Mouse (Mus musculus): ENCODE measurements at regions not wholly inside any gene's neighbourhood (a gene's known extent, or its start where the extent isn't known, plus 50 kb on each side); places are given as distances from the start of the nearest gene placed in this dataset.
A peak's percentile ranks its signal among the peaks of the same experiment; 100 is the strongest.
"Not testable (repeated sequence)": the region's sequence is repeated elsewhere in the genome, so short reads cannot be mapped to it uniquely, and the experiment has no call there.

DNA sequence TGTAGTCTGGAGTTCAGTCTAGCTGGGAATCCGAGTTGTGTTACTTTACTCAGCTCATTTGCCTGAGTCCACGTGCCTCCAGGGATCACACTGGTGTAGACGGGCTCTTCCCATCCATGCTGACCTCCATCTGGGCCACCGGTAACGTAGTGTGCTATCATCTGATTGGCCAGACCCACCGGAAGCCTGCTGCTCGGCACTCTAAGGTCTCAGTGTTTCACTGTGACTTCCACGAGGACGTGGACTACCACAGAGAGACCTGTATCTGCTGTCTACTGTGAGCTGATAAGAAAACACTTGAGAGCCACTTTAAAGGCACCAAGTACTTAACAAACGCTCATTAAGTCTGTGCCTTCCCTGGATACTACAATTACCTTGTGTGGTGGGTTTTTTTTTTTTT is 262.8 kb upstream of the Nr5a2 start:
- no peak for DNase-seq (ENCODE audit: low spot score in 2 of 2)

DNA sequence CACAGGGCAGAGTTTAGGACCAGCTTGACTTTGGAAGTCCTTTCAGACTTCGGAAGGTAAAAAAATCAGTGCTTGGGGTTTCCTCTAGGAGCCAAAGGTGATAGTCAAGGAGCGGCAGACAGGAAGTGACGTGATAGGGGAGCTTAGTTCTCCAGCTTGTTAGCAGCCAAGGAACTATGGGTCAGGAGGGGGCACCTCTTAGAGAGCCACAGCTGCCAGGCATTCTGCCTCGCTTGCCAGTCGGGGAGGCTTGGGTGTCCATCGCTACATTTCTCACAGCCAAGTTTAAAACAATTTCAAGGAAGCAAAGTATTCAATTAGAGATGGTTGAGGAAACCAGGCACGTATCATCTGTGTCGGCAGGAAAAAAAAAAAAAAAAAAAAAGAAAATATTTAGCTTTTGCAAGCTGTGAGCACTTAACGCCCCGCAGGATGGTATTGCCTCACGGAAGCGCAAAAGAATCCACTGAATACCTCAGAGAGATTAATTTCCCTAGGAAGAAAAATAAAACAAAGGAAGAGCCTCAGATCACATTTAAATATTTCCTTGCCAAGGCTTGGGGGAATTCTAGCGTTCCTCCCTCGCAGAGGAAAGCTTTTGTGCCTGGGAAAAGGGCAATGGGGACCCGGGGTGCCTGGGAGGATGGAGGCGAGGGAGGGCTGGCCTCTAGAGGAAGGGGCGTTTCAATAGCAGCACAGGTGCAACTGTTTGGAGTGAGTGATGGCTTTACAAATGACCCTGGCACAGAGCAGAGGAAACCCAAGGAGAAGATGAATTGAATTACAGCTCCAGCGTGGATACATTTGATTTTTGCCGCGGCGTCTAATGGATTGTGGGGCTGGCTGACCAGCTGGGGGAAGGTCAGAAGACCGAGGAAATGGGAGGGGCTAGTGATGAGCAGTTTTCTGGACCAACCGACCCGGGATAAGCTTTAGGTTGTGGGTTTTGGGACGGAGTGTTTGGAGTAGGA is 261.1 kb upstream of the Nr5a2 start:
- DNase-seq (ENCODE audit: low spot score in 2 of 2) = no peak

DNA sequence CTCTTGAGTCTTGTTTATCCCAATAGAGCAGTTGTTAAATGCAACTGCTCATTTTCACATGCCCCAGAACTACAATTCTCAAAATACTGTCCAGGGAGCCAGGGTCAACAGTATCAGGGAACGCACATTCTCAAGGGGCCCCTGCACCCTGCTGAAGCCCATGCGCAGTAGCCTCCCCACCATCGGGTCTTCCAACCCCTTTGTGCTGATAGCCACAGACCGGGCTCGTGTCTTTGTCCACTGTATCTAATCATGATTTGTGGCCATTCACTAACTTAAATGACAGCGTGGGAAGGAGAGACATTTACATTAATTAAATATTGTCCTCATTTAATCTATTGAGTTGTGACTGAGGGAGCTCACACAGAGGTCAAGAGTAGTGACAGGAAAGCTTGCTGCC is 260.0 kb upstream of the Nr5a2 start:
- DNase-seq (ENCODE audit: low spot score in 2 of 2) = no peak

DNA sequence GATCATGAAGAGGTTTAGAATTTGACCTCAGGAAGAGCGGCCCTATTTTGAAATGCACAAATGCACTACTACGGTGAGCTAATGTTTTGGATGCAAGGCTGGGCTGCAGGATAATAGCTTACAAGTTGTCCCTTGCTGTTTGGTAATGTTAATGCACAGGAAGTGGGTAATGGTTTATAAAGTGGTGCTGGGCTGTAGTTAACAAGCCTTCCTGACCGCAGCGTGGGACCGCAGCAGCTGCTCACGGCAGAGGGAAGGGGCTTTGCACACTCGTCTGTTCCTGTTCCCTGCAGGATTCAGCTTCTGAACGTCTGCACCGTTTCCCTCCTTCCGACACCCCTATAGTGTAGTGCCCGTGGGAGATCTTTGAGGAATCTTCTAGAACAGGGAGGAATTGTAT is 258.4 kb upstream of the Nr5a2 start:
- DNase-seq (ENCODE audit: low spot score in 2 of 2) = no peak

DNA sequence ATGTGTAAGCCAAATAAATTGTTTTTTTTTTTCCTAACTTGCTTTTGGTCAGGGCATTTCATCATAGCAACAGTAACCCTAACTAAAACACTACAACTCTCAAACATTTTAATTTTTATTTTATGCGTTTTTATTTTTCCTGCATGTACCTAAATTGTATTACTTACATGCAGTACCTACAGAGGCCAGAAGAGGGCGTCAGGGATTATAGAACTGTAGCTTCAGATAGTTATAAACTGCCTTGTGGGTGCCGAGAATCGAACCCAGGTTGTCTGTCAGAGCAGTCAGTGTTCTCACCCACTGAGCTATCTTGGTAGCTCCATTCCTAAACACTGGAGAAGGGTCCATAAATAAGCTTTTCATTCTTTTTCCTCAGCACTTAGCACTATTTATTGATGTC is 257.8 kb upstream of the Nr5a2 start:
- DNase-seq (ENCODE audit: low spot score in 2 of 2) = no peak

DNA sequence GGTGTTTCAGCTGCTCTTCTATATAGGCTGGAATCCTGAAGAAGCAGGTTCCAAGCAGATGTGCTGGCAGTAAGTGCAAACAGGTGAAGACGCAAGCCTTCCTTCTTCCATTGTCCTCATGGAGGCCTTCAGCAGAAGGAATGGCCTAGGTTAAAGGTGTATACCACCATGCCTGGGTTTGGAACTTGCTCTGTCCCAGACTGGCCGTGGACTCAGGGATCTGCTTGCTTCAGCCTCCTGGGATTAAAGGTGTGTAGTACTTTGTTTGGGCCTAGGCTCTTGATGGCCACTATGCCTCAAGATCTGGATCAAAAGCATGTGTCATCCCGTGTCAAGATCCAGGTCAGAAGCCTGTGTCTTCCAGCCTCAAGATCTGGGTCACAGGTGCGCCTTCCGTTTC is 257.0 kb upstream of the Nr5a2 start:
- DNase-seq (ENCODE audit: low spot score in 2 of 2) = no peak

DNA sequence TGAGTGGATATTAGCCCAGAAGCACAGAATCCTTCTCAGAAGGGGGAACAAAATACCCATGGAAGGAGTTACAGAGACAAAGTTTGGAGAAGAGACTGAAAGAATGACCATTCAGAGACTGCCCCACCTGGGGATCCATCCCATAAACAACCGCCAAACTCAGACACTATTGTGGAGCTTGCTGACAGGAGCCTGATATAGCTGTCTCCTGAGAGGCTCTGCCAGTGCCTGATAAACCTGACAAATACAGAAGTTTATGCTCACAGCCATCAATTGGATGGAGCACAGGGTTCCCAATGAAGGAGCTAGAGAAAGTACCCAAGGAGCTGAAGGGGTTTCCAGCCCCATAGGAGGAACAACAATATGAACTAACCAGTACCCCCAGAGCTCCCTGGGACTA is 254.1 kb upstream of the Nr5a2 start:
- not testable (repeated sequence) for DNase-seq (ENCODE audit: low spot score in 2 of 2)

DNA sequence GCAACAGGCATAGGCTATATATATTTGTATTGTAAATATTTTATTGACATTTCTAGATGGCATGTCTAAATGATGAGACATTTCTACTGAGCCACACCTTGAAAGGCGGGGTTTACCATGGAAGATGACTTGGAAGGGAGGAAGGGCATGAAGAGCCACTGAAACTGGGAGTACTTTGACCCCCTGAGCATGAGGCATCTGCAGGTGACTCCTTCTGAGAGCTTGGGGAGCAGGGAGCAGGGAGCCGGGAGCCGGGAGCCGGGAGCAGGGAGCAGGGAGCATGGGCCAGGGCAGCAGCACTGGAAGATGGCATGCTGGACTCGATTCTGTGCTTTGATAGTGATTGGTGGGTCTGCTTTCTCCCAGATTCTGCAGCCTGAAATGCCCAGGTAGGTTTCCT is 253.5 kb upstream of the Nr5a2 start:
- no peak for DNase-seq (ENCODE audit: low spot score in 2 of 2)

DNA sequence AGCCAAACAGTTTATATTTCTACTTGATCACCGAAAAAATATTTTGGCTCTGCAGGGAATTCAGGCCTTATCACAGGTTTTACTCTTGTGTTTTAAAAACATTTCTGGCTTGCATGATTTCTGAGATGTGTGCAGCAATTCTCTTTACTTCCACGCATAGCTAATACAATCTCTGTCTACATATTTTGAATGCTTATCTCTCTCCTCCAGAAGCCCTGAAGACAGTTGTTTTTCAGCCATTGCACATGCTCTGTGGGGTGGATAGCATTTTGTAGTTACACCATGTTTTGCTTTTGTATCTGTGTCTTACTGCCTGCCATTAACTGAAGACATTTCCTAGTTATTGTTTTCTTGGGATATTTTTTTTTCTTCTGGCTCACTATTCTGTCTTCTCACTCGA is 252.6 kb upstream of the Nr5a2 start:
- no peak for DNase-seq (ENCODE audit: low spot score in 2 of 2)

DNA sequence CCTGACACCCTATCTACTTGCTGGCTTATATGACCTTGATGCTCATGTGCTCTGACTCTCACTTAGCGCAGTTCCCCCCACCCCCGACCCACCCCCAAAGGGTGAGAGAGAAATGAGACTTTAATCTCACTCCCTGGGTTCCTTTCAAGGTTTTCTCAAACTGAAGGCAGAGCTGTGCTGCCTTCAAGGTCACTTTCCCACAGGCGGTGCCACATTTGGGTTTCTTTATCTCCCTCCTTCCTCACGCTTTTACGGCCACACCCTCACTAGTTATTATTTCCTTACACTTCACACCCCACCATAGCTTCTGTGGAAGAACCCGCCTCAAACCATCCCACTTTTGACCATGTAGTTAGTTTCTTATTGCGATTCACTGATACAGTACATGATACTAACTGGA is 244.1 kb upstream of the Nr5a2 start:
- DNase-seq (ENCODE audit: low spot score in 2 of 2) = no peak

DNA sequence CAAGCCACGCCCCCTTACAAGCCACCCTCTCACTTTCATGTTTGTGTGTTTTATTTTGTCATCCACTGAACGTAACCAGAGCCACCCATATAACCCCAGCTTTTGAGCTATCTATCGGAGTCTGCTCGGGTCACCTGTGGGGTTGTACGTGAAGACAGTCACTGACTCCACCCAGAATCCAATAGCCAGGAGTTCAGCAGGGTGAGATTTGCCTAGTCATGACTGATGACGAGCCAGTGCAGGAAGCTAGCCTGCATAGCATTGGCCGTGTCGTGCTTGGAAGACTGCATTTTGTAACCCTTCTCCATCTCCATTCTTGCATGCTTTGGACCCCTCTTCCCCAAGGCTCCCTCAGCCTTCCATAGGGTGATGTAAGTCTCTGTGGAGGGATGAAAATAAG is 243.3 kb upstream of the Nr5a2 start:
- DNase-seq (ENCODE audit: low spot score in 2 of 2) = no peak

DNA sequence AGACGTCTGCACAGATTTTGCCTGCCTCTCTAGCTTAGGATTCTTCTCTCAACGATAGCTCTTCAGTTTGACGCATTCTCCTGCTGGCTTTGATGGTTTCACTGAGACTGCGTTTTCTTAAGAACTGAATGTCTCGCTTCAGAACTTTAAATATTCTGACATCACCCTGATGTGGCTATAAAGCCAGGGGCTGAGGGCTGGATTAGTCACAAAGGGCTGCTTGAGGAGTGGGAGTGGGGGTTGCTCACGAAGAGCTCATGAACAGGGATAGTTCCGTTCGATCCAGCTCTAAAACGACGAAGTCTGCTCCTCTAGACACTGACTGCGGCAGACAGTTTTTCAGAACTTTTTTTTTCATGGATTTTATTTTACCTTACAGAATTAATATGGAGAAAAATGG is 240.7 kb upstream of the Nr5a2 start:
- DNase-seq (ENCODE audit: low spot score in 2 of 2) = no peak

DNA sequence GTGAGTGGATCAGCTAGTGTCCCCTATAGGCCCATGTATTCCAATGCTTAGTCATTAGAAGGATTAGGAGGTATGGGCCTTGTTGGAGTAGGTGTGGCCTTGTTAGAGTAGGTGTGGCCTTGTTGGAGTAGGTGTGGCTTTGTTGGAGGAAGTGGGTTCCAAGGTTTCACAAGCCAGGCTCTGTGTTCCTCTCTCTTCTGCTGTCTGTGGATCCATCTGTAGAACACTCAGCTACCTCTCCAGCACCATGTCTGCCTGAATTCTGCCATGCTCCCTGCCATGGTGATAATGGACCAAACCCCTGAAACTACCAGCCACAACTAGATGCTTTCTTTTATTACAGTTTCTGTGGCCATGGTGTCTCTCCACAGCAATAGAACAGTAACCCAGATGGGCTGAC is 235.7 kb upstream of the Nr5a2 start:
- no peak for DNase-seq (ENCODE audit: low spot score in 2 of 2)

DNA sequence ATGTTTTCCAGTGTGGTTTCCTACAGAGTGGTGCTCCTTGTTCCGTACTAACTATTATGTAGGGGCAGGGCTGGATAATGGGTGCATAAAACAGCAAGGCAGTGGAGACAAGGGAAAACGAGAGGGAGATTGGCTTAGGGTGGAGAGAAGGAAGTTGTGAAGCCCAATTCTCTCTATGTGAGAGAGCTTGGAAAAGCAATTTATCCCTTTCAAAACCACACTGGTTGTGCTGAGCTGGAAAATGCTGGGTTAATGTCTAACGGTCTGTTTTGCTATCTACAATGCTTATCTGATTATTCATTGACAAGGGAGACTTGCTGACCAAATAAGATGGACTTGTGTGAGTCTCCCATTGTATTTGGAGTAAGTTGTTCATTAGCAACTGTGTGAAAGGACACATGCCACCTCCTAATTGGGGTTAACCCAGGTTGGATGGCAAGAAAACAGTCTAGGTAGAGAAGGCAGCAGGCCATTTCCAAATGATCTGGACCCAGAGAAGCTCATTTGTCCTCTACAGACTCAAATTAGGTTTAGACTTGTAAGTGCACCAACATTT is 234.9 kb upstream of the Nr5a2 start:
- no peak for DNase-seq (ENCODE audit: low spot score in 2 of 2)

DNA sequence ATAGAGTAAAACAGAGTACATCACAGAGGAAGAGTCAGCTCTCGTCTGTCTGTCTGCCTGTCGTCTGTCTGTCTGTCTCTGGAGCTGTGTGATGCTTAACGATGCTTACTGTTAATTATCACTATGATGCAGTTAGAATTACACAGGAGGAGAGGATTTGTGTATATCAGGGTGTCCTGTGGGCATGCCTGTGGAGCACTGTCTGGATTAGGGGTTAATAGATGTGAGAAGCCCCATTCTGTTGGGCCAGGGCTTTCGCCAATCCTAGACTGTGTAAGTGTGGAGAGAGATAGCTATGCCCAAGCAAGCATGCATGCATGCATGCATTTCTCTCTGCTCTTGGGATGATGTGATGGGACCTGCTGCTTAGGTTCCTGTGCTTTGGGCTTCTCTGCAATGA is 218.0 kb upstream of the Nr5a2 start:
- DNase-seq (ENCODE audit: low spot score in 2 of 2) = no peak

DNA sequence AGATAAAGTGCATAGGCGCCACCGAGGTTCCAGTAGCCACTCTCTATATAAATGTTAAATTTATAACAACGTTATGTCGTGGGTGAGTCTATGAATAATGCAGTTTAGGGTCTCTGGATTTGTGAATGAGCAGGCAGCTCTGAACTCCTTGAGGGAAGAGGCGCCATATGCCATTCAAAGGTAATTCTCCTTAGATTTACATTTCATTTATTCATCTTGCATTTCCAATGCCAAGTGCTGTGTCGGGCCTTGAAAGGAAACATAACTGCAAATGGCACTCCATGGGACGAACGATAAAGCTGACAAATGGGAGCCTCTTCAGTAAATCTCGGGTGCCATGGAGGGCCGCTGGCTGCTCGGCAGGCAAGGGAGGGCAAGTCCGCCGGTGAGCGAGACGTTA is 216.4 kb upstream of the Nr5a2 start:
- DNase-seq (ENCODE audit: low spot score in 2 of 2) = no peak

DNA sequence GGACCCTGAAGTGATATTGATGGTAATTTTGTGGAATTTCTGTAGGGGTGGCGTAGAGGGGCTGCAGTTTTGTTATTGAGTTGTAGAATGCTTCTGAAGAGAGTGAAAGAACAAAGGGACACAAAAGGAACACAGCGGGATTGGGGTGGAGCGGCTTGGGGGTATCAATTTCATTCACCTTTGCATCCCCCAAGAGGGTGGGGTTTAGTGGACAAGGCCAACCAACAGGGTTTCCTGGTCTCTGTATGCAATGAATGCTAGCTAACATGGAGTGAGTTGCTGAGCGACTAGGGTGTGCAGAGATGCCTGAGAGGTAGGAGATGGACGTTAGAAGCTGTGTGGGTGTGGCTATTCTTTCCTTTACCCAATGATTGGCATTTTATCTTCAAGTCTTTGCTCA is 213.8 kb upstream of the Nr5a2 start:
- DNase-seq (ENCODE audit: low spot score in 2 of 2) = no peak

DNA sequence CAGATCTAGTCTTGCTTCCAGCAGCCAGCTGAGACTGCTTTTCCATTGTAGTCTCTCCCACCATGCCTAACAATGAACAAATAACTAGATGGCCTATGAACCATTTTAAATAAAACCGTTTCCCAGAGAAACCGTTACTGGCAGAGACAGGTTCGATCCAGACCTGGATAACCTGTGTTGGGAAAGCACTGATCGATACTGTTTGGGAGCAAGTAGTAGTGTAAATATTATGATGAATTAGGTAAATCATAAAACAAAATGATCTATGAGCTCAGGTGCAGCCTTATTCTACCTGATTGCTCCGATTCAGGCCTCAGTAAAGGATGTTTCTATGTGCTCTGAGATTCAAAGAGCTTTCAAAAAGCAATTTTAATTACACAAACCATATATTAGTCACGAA is 211.9 kb upstream of the Nr5a2 start:
- DNase-seq (ENCODE audit: low spot score in 2 of 2) = no peak

DNA sequence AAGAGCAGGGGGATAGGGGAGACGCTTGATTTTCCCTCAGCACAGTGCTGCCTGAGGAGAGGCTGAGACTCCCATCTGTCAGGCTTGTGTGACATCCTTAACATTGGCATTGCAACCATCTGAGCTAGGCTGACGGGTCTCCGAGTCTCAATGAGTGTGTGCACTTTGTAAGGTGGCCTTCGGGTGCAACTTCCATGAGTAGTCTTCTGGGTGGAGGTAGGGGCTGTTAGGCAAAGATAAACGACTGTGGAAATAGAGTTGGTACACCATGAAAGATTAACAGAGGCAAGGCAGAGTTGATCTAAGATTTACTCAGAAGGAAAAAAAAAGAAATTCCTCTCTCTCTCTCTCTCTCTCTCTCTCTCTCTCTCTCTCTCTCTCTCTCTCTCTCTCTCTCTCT is 211.2 kb upstream of the Nr5a2 start:
- no peak for DNase-seq (ENCODE audit: low spot score in 2 of 2)

DNA sequence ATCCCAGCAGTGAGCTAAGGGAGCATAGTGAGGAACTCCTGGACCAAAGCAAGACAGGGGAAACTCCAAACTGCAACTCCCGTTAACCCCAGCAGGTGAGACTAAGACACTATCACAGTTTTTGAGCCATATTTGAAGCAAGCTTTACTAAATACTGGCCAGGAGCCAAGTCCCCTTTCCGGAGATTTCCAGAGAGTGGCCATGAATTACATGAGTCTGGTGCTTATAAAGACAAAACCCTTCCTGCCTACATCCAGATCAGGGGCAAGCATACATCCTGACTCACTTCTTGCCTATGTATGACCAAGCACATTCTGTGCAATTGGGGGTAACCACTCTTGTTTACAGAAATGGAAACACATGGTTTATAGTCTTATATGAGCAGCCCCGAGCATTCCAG is 187.6 kb upstream of the Nr5a2 start:
- no peak for DNase-seq (ENCODE audit: low spot score in 2 of 2)

DNA sequence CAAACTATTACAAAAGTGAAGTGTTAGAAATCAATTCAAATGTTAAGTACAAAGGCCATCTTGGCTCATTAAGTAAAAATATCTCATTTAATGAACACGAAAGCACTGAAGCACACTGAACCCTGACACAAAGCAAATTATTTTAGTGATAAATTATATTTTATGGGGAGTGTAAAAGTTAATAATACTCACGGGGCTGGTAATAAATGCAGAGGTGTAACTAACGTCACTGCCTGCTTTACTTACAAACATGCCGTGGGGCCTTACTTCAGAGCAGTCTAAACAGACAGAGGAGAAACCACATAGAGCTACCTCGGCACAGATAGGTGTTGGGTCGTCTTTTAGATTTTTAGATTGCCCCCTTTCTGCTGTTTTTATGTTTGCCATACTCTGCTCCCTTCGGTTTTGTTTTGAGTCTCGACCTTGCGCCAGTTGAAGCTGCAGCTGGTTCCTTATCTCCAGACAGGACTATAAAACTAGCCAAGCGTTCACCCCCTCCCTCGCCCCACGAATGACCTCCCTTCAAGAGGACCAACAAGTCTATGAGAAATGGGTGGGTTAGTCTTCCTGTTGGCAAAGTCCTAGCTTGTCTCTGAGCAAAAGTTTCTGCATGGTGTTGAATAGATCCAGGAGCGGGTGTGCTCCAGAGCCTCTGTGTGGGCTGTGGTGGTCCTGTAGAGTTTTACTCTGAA is 181.8 kb upstream of the Nr5a2 start:
- DNase-seq (ENCODE audit: low spot score in 2 of 2) = peak in 1 of 2 experiments; percentile 2

DNA sequence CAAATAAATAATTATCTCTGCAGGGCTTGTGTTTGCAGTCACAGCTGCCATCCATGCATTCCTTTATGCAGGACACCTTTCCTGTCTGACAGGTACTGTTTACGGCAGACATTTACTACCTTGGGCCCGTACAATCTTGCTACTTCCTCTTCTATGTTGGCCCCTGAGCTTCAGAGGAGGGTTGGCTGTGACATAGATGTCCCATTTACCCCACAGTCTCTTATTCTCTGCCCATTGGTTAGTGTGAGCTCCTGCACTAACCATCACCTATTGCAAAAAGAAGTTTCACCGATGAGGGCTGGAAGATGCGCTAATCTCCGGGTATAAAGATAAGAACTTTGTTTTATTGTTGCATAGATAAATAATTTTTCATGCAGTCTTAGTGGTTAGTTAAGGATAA is 181.1 kb upstream of the Nr5a2 start:
- DNase-seq (ENCODE audit: low spot score in 2 of 2) = no peak

DNA sequence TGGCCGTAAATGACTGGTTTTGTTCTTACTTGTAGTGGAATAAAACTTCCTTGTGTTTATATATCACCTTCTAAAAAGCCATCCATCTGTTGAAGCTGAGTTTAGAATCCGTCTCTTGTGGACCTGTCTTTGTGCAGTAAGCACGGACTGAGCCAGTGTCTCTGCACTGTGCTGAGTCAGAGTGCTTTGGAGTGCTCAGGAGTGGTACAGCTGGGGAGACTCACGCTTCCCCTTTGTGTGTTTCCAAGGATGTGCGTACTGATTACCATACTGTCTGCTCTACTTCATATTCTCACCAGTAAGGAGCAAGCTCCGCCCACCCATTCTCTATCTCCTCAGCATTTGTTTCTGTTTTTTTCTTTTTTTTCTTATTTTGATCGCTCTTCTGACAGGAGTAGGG is 175.9 kb upstream of the Nr5a2 start:
- DNase-seq (ENCODE audit: low spot score in 2 of 2) = no peak

Measured in heart, adult 9 months (tissue).